Mouse (Mus musculus) kidney, adult 2 months (tissue): ENCODE measurements around the gene Clec1b. TPM values are rescaled to one million over a fixed set of nuclear protein-coding genes. Genes with fewer than 3 reads are reported as not detected.
A peak's percentile ranks its signal among the peaks of the same experiment; 100 is the strongest.

Source experiments
- DNase-seq: peaks from one replicate; pipeline ENCODE4 v3.0.0; 2021
- H3K27ac ChIP-seq: fragments of 200-500 bp; 2 replicates; pipeline ENCODE4 v1.5.1; 2012; ENCODE audit warnings: low read depth, low read length, control low read depth, inconsistent platforms; ENCODE audit not compliant: insufficient read depth
- H3K27me3 ChIP-seq: fragments of 200-500 bp; replicated peaks from 2 replicates; pipeline ENCODE4 v1.6.1; 2012; ENCODE audit warnings: mild to moderate bottlenecking, moderate library complexity, low read length, inconsistent platforms; ENCODE audit not compliant: control insufficient read depth, insufficient read depth
- H3K36me3 ChIP-seq: fragments of 200-500 bp; 2 replicates; pipeline ENCODE4 v1.6.1; 2012; ENCODE audit warnings: mild to moderate bottlenecking, moderate library complexity, low read length, inconsistent platforms; ENCODE audit not compliant: control insufficient read depth, insufficient read depth
- H3K4me1 ChIP-seq: fragments of 200-500 bp; 2 replicates; pipeline ENCODE4 v1.6.1; 2011; ENCODE audit warnings: low read length; ENCODE audit not compliant: control insufficient read depth, insufficient read depth
- H3K4me3 ChIP-seq: fragments of 200-500 bp; 2 replicates; pipeline ENCODE4 v1.5.1; 2011; ENCODE audit warnings: mild to moderate bottlenecking, low read depth, low read length, control low read depth; ENCODE audit not compliant: insufficient read depth
- CTCF ChIP-seq: fragments of 200-500 bp; conservative IDR thresholded peaks from 2 replicates; pipeline ENCODE4 v1.5.1; 2011; ENCODE audit warnings: low read depth, mild to moderate bottlenecking, control low read depth, low read length, moderate library complexity, mixed read lengths; ENCODE audit not compliant: insufficient read depth, insufficient read length
- POLR2A ChIP-seq: fragments of 200-500 bp; IDR thresholded peaks from one replicate; pipeline ENCODE4 v1.6.1; 2011; ENCODE audit warnings: low read depth, low read length, control low read depth
- WGBS: fragments of 180-500 bp; shearing (Covaris S2); methylation state at CpG from one replicate; pipeline ENCODE4 v1.1.7; 2018; 5-methylcytosine and 5-hydroxymethylcytosine counted together
- polyA plus RNA-seq: library from polyadenylated mRNA; depleted of rRNA; stranded (reverse); fragments of >200 nt; gene quantifications from 2 replicates; pipeline ENCODE4 v1.2.3, GENCODE M21; 2012

Clec1b gene
- polyA plus RNA-seq, 1 experiment = 0.41 TPM

GRCm38 (mm10) chr6:129407324-129407723 is 10.2 kb downstream of the Clec1b start:
- 42% methylated on average over 2 of the region's 2 CpGs for WGBS
- H3K27ac ChIP-seq = peak overlapping the region; percentile 23
- no peak overlapping the region for H3K4me3 ChIP-seq
- H3K27me3 ChIP-seq = no peaks in the 10 kb centered on the region
- no peak for TF ChIP-seq POLR2A
- no peak for TF ChIP-seq CTCF
- no peaks in the 10 kb centered on the region for H3K36me3 ChIP-seq
- no peaks in the 10 kb centered on the region; the same call in 1 of the 2 replicates for H3K4me1 ChIP-seq
- DNase-seq = peak; percentile 41

- Histone ChIP-seq H3K27me3 (no peaks in the 10 kb centered on the region), H3K27ac (peak within 1 kb of the TSS; percentile 23; the same call in 1 of the 2 replicates), H3K36me3 (no peaks in the 10 kb centered on the region), H3K4me1 (no peaks in the 10 kb centered on the region; the same call in 1 of the 2 replicates), H3K4me3 (no peak within 1 kb of the TSS)
- no peak for DNase-seq
- TF ChIP-seq CTCF = no peak
- TF ChIP-seq POLR2A = no peak
- 98% methylated on average over 2 of the region's 2 CpGs for WGBS
Measured at GRCm38 (mm10) chr6:129408562-129408961, 11.5 kb downstream of the Clec1b start, which contains the start of gene Clec9a. Clec9a (plus strand) TSS chr6:129408862.

- DNase-seq = no peak
- TF ChIP-seq POLR2A = no peak
- no peak for TF ChIP-seq CTCF
- no peaks in the 10 kb centered on the region for H3K36me3 ChIP-seq
- no peak overlapping the region for H3K27ac ChIP-seq
- no peaks in the 10 kb centered on the region for H3K27me3 ChIP-seq
- H3K4me3 ChIP-seq = no peak overlapping the region
- no peaks in the 10 kb centered on the region for H3K4me1 ChIP-seq
- WGBS = 91% methylated on average over 1 of the region's 1 CpGs
Measured at GRCm38 (mm10) chr6:129414177-129414576, 17.1 kb downstream of the Clec1b start.

- Histone ChIP-seq H3K4me3 (no peak overlapping the region), H3K27ac (no peak overlapping the region), H3K36me3 (no peaks in the 10 kb centered on the region), H3K27me3 (no peaks in the 10 kb centered on the region; the same call in 1 of the 2 replicates), H3K4me1 (0 out of 2 replicates have a peak, but pooled peaks cover 7% of the 10 kb centered on the region)
- DNase-seq = no peak
- WGBS = 69% methylated on average over 3 of the region's 3 CpGs
- no peak for TF ChIP-seq CTCF
- no peak for TF ChIP-seq POLR2A
Measured at GRCm38 (mm10) chr6:129422311-129422710, 25.2 kb downstream of the Clec1b start.

- peak; percentile 46 for DNase-seq
- no peaks in the 10 kb centered on the region; the same call in 1 of the 2 replicates for H3K27me3 ChIP-seq
- TF ChIP-seq CTCF = no peak
- TF ChIP-seq POLR2A = no peak
- 49% methylated on average over 4 of the region's 4 CpGs for WGBS
- no peak overlapping the region; the same call in 1 of the 2 replicates for H3K27ac ChIP-seq
- 0 out of 2 replicates have a peak, but pooled peaks cover 7% of the 10 kb centered on the region for H3K4me1 ChIP-seq
- H3K36me3 ChIP-seq = no peaks in the 10 kb centered on the region
- no peak overlapping the region for H3K4me3 ChIP-seq
Measured at GRCm38 (mm10) chr6:129423040-129423733, 26.1 kb downstream of the Clec1b start.

GRCm38 (mm10) chr6:129423734-129424072 is 26.6 kb downstream of the Clec1b start:
- Histone ChIP-seq H3K27me3 (no peaks in the 10 kb centered on the region; the same call in 1 of the 2 replicates), H3K27ac (no peak overlapping the region), H3K36me3 (no peaks in the 10 kb centered on the region), H3K4me1 (0 out of 2 replicates have a peak, but pooled peaks cover 7% of the 10 kb centered on the region), H3K4me3 (no peak overlapping the region)
- 41% methylated on average over 1 of the region's 1 CpGs for WGBS
- DNase-seq = peak; percentile 85
- TF ChIP-seq CTCF (peak; percentile 85), POLR2A (no peak)

- H3K27me3 ChIP-seq = no peaks in the 10 kb centered on the region; the same call in 1 of the 2 replicates
- H3K4me1 ChIP-seq = 0 out of 2 replicates have a peak, but pooled peaks cover 7% of the 10 kb centered on the region
- H3K27ac ChIP-seq = peak overlapping the region; percentile 21
- 69% methylated on average over 5 of the region's 5 CpGs for WGBS
- H3K36me3 ChIP-seq = no peaks in the 10 kb centered on the region
- DNase-seq = peak; percentile 14
- no peak overlapping the region for H3K4me3 ChIP-seq
- TF ChIP-seq CTCF (no peak), POLR2A (no peak)
Measured at GRCm38 (mm10) chr6:129425217-129425616, 28.1 kb downstream of the Clec1b start.
